Mouse (Mus musculus) ES-Bruce4 (cell line): Measurements from ENCODE around the gene Echdc3.

Source experiments
- CTCF ChIP-seq: IDR thresholded peaks from one replicate; pipeline ENCODE4 v1.8.1; 2011; ENCODE audit warnings: low read depth, low read length
- EP300 ChIP-seq: IDR thresholded peaks from 2 replicates; pipeline ENCODE4 v1.6.1; 2011; ENCODE audit warnings: low read depth, low read length; ENCODE audit not compliant: insufficient read depth
- POLR2A ChIP-seq: IDR thresholded peaks from one replicate; pipeline ENCODE4 v1.8.1; 2011; ENCODE audit warnings: low read length; ENCODE audit not compliant: insufficient read depth

DNA sequence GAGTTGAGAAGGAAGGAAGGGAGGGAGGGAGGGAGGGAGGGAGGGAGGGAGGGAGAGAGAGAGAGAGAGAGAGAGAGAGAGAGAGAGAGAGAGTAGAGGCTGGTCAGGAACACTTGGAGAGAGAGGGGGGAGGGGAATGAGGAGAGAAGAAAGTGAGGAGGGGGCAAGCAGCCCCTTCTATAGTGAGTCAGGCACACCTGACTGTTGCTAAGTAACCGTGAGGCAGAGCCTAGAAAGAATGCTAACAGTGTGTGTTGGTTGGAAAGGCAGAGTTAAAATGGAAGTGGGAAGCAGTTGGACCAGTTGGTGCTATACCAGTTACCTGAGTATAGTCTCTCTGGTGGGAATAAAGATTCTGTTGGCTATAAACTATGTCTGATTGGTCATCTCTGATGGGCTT, 27.2 kb upstream of the Echdc3 start:
- TF ChIP-seq EP300, result no peak
- no peak for TF ChIP-seq POLR2A
- no peak for TF ChIP-seq CTCF
